Mouse (Mus musculus) ZHBTc4 (cell line): ENCODE data around the gene Sema6d.

Experiments
- DNase-seq: peaks from one replicate; pipeline ENCODE4 v3.0.0-alpha.2; 2011; ENCODE audit warnings: low read depth, low spot score

Gene Sema6d

DNA sequence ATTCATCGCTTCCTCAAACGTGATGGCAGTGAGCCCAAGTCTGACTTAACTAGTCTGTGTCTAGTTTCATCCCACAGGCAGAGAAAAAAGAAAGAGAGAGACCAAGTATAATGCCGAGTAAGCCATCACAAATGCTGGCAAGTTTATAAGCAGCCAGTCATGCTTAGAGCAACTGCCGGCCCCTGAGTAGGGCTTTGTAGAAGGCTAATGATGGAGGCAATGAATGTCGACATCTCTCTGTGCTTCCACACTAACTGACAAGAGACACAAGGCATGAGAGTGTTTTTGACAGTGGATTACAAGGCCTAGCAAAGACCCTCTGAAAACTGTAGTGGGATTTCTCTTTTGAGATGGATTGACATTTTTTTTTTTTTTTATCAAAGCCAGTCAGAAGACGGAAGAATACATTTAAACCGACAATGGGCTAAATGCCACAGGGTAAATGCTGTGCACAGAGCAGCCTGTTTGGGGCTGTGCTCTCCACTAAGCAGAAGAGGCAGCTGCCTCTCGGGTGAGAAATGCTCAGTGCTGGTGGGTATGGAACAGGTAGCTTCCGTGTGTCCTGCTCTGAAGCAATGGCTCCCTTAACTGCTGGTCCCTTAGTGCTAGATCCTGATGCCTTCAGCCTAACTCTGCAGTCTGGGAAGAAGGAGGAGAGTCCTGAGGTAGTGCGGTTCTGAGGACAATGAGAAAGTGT, 380.7 kb downstream of the Sema6d start:
- DNase-seq: no peak

DNA sequence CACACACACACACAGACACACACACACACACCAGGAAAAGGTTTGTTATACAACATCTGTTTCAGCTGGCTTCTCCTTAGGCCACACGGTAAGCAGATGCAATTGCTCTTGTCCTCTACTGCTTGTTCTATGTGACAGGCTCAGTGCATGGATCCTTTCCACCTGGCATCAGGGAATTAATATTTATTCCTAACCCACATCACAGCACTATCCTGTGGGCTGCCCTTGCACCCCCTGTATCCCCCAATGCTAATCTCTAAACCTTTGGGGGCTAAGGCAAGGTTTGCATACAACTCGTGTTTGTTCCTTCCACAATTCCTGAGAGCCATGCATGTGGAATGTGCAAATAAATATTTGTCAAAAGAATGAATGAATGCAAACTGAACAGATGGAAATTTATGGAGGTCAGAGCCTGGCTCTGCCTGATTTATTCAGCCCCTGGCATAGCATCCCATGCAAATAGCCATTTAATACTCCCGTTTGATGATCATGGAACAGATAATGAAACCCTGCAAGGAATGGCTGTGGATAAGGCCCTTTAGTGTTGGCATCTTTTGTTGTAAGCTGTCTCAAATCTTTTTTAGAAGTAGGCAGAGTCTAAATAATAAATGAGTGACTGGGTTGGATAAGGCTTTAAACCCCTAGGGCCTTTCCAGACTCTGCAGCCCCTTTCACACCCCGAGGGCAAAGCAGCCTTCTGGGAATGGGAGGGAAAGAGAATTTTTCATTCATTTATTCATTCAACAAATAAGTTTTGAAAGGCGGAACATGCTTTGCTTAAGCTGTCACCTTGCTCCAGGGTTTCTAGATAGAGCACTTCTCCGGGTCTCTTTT, 383.1 kb downstream of the Sema6d start:
- DNase-seq: no peak

DNA sequence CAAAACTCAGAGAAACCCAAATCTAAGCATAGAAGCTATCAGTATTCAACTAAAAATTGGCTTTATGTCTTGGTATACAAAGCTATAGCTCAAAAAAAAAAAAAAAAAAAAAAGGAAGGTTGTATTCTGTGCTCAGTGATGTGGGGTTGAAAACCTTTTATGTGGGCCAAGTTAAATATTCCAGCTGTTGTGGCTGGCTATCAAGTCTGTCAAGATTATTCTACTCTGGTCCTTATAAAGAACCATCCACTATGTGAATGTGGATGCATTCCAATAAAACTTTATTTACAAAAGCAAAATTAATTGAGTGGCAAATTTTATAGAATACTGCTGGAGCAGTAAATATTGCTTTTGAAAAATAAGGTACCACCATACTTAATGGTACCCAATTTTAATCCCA, 388.1 kb downstream of the Sema6d start:
- no peak for DNase-seq

DNA sequence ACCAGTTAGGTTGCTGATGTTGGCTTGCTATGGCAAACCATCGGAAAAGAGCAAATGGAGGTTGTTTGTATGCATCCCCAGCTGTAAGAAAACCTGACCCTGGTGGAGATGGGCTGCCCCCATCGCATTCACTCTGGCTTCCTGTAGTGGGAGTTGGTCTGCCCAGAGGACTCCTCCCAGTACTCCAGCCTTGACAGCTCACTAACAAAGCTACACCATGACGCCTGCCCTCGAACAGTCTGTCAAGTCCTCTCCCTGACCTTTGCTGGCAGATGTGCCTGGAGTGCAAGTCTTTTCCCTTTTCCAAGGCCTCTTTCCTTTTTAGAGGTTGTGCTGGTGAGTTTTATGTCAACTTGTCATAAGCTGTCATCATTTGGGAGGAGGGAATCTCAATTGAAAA, 388.8 kb downstream of the Sema6d start:
- DNase-seq: no peak

DNA sequence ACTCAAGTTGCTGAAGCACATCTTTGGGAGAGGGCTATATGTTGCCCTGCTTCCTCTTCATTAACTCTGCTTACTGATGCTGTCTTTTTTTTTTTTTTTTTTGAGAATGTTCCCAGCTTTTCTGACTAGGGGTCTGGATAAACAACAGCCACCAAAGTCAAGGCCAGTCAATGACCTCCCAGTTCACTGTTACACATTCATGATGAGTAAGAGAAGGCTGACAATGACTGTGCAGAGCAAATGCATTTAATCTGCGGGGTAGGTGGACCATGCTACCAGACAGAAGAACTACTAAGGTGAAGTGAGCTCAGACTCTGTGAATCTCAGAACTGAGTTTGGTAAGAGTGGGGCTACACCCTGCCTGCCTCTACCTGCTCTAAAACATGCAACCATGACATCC, 396.0 kb downstream of the Sema6d start:
- no peak for DNase-seq

DNA sequence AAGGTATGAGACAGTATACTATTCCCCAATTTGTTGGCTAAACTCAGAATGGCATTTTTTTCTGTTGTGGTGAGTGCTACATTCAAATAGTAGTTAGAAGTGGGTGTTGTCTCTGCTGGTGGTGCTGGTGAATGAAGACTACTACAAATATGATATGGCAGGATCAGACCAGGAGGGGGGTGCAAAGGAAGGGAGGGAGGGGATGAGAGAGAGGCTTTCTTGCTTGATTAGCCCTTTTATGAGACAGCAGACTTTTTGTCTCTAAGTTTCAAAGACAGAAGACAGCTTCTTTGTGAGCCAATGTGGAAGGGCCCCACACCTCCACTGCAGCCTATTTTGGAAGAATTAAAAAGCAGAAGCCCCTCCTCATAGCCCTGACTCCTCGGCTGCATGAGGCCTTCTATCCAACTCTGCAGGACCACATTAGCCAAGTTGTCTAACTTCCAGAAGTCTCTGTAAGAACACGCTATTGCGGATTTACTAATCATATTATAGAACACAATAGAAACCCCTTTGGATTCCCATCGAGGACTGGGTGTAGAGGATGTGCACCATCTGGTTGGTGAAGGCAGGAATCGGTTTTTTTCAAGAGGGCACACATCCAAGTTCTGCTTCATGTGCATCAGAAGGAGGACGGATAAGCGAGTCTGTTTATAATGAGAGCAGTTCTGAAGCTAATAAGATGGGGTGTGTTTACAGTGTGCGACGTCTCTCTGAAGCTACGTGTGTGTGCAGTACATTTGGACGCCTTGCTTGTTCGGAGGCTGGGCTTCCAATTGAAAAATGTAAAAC, 400.4 kb downstream of the Sema6d start:
- no peak for DNase-seq

DNA sequence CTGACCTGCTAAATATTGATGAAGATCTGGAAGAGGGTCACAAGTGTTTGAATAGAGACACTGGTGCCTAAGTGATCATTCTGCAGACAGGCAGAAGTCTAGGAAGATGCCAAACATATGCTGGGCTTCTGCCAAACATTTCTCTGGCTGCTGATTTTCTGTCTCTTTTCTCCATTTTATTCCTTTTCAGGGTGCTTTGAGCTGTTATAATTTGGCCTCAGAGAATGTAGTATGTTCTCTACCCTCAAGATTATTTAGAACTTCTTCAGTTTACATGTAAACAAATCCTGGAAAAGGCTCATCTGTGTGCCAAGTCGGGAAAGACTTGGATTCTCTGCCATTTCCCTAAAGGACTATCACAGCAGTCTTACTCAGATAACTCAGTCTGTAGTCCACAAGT, 406.0 kb downstream of the Sema6d start:
- no peak for DNase-seq

DNA sequence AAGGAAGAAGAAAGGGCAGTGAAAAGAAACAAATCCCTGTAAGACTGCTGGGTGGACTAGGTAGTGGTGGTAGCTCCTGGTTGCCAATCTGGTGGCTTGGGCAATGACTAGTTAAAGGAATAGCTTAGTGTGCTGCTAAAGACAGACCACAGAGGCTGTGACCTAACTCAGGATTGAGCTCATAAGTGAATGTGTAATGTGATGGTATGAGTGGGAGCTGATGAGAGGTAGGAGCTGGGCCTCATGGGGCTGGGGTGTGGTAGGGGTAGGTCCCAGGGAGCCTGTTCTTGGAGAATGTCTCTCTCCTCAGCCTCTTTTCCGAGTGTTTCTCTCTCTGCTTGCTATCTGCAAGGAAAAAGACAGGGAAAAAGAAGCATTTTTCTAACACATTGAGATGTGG, 409.9 kb downstream of the Sema6d start:
- DNase-seq: no peak

DNA sequence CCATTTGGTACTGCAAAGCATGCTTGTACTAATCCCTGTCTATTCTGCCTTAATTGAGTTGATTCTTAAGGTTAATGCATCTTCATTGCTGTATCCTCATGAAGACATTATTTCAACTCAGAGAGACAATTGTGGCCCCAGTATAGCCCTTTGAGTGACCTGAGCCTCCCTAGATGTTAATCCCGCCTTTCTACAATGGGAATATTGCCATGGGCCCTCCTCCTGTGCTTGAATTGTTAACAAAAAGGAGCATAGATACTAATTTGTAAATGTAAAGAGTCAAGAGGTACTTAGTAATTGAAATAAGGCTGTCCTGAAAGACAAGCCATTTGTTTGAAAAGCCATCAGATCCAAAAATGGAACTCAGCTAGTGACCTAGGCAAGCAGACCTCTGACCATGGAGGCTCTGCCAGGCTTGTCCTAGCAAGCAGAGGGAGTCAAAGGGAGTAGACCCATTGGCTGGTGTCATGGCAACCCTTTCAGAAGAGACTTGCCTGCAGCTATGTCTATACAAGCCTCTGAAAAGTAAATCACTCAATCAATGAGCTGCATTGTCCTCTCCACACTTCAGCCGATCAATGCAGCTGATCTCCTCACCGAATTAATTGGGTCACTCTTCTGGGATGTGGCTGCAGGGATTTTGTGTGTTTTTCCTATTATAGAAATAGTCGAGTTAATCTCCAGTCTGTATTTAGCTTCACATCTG, 416.2 kb downstream of the Sema6d start:
- peak; percentile 77 for DNase-seq

DNA sequence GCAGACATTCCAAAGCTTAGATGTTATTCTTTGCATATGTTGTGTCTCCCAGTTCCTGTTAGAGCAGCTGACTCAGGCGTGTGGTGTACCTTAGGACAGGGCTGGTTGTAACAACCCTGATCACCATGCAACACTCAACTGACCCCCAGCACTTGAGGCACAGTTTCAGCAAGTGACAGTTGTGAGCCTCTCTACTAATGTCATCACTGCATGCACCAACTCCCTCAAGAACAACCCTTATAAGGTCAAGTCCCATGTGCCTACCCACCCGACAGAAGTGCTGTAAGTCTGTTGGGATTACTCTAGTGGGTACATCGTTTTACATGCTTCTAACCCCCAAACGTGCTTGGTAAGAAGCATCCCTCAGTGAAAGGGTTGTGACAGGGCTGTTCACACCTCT, 418.0 kb downstream of the Sema6d start:
- DNase-seq: no peak

DNA sequence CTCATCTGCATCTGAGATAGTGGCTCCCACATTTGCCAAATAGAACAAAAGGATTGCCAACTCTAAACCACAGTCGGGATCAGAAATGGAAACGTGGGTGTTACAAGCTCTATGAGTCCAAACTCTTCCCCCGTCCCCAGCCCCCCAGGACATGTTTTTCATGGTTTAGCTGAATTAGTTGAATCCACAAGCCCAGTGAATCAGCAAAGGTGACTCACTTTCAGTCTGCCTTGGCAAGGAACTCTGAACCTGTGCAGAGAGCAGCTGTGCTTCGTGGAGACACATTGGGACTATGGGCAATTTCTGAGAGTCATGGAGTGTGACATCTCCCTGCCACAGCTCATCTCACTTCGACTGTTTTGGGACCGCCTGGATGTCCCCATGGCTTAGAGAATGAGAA, 419.7 kb downstream of the Sema6d start:
- DNase-seq: no peak

DNA sequence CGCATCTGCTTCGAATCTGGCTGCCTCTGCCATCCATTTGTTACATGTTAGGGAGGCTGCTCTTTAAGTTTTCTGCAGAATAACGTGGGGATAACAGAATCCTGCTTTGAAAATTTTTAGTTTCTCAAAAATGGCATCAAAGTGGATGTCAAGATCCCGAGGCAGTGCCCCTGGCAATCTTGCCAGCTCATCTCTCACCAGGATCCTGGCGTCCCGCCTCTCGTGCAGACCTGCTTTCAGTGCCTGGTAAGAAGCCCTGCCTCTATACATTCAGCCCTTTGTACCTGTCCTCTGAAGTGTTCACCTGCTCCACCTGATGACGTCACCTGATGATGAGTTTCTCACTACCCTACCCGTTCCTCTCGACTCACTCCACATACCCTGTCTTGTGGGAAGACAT, 422.1 kb downstream of the Sema6d start:
- DNase-seq: no peak

DNA sequence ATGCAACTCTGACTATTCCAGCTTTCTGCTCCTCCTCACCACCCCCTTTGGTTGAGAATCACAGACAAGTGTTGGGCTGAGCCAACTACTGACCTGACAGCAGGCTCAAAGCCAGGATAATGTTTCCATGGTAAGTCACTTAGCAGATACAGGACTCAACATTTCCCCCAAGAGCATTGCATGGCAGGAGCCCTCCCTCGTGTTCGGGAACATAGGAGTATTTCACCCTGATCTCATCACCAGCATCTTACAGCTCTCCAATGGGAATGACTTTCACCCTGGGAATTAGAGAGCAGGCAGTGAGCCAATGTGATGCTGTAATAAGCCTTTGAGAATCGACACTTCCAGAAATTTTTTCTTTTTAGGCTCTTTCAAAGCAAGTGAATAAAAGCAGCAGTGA, 432.7 kb downstream of the Sema6d start:
- no peak for DNase-seq

DNA sequence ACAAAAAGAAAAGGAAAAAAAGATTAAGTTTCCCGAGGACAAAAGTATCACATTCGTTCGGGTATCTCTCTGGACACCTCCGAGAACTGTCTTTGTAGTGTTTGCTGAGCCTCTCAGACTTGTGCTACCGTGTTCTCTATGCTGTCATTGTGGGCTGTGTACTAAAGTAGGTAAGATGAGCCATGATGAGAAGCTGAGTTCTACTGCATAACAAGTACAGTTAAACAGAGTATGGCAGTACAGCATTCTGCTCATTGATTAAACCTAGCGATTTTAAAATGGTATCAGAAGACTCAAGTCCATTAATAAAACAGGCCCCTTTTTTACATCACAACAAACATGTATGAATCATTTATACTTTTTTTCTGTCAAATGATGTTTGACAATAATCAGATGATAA, 433.9 kb downstream of the Sema6d start:
- DNase-seq: no peak

DNA sequence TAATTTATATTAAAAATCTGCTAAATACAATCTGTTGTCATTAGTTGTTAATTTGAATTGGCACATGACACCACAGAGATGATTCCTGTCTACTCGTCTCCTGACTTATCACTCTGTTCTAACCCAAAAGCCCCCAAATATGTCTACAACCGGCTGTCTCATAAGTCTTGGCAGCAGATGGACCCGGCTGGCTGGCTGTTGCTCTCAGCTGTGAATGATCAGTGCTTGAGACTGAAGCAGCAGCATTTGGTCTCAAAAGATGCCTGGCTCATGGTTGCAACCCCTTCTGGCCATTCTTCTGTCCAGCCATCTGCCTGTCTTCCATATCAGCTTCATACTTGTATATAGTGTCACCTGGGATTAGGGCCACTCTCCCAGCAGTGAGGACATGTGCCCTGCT, 434.4 kb downstream of the Sema6d start:
- DNase-seq: no peak

DNA sequence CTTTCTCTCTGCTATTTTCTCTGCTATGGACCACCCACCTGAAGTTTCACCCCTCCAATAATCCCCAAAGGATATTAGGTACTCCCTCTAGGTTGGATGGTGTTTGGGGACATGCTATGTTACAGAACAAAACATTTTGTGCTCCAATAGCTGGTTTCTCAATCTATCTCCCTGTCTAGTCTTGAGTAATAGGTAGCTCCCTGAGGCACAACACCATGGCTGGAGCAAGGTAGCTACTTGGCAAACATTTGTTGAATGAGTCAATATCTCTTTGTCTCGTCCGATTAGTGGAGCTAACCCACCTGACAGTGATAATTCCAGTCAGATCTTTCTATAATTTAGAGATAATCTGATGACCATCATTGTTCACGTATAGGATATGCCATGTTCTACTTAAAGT, 437.9 kb downstream of the Sema6d start:
- no peak for DNase-seq

DNA sequence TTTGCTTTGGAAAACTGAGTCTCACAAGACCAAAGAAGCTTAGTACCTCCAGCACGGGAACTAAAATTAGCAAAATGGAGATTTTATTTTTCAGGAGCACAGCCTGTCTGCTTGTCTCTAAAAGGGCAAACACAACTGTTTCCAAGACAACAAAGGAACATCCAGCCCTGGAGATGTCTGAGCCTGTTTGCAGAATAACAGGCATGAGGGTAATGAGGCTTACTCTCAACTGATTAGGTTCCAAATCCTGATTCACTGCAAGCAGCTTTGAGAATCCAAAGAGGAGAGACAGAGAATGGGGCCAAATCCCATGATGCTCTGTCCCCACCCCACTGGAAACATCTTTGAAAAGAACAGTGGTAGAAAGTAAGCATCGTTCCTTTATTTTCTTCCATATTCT, 440.7 kb downstream of the Sema6d start:
- DNase-seq: no peak

DNA sequence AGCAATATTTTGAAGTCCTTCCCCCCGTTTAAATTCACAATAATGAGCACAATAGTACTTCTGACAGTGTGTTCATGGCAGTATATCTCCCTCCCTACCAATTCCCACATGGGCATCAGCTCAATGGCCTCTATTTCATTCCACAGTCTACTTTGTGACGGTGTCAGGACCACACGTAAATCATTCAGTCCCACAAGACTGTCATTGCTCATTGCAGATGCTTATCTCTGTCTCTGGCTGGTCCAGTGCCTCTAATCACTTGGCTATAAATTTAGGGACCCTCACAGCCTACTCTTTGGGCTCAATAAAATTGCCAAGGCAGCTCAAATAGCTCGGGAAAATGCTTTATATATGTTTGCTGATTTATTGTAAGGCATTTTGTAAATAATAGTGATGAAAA, 441.3 kb downstream of the Sema6d start:
- DNase-seq: no peak

DNA sequence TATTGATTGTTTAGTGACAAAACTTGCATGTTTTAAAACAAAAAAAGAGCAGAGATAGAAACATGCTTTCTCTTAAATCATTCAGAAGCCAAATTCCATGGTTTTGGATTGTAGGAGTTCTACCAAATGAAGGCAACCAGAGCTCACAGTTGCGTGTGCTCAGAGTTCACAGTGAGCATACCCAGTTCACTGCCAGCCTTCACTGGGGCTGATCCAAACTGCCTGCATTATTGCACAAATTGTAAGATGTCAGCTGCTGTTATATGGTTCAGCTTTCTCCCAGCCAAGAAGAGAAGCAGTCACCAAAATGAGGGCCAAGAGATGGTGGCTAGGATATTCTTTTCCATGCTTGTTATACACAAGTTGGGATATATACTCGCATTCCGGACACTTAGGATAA, 443.1 kb downstream of the Sema6d start:
- no peak for DNase-seq

DNA sequence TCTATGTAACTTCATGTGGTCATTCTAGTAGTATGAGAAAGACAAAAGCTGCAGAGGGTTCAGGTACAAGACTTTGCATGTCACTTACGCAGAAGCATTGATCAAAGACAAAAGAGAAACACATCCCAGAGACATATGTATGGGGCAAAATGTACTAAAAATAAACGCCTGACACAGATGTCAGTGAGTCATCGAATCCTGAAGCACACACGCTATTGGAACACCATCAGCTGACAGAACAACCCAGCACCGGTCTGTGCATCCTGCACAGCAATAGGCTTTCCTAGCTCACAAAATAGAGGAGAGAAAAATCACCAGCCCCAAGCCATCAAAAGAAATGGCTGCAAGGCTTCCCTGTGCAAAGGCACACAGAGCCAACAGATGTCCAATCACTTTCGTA, 443.8 kb downstream of the Sema6d start:
- DNase-seq: no peak

DNA sequence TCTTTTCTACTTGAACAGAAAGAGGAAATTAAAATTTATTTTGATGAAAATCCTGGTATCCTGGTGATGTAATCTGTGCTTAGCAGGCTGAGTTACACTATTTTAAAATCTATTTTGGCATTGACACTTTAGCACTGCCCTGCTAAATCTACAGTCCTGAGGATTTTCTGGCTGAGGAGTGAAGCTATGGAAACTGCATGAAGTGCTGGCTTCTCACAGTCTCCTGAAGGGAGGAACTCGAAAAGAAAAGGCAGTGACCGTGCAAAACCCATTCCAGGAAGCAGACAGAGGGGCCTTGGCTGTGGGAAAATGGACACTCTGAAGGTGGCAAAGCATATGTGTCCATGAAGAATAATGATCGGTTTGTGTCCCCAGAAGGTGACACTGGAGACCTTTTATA, 460.5 kb downstream of the Sema6d start:
- no peak for DNase-seq
